Mouse (Mus musculus) forebrain, embryonic 14.5 days (tissue): Measurements from ENCODE around the gene Lrrfip1. TPM values are rescaled to one million over a fixed set of nuclear protein-coding genes. Genes with fewer than 3 reads are reported as not detected.

Experiments used
- ATAC-seq: fragments of 200-750 bp; cut with Nextera tagmentation; 2 replicates; pipeline ENCODE4 v1.8.0; 2017; ENCODE audit warnings: mild to moderate bottlenecking, moderate library complexity
- DNase-seq: peaks from one replicate; pipeline ENCODE4 v3.0.0-alpha.2; 2015; ENCODE audit warnings: low spot score
- H3K27ac ChIP-seq: fragments of 300-500 bp; sonication (generic); 2 replicates; pipeline ENCODE4 v1.5.1; 2014; ENCODE audit warnings: low read depth, mild to moderate bottlenecking, control low read depth, low read length, moderate library complexity
- H3K27me3 ChIP-seq: fragments of 300-500 bp; sonication (generic); replicated peaks from 2 replicates; pipeline ENCODE4 v1.6.1; 2014; ENCODE audit warnings: low read length, control low read depth, mixed read lengths; ENCODE audit not compliant: control insufficient read depth, insufficient read depth
- H3K36me3 ChIP-seq: fragments of 300-500 bp; sonication (generic); 2 replicates; pipeline ENCODE4 v1.6.1; 2014; ENCODE audit warnings: low read length, control low read depth; ENCODE audit not compliant: control insufficient read depth, insufficient read depth
- H3K4me1 ChIP-seq: fragments of 300-500 bp; sonication (generic); 2 replicates; pipeline ENCODE4 v1.6.1; 2014; ENCODE audit warnings: antibody characterized with exemption, low read length, control low read depth; ENCODE audit not compliant: control insufficient read depth, insufficient read depth
- H3K4me2 ChIP-seq: fragments of 300-500 bp; sonication (generic); 2 replicates; pipeline ENCODE4 v1.6.1; 2014; ENCODE audit warnings: mild to moderate bottlenecking, control low read depth, low read length
- H3K4me3 ChIP-seq: fragments of 300-500 bp; sonication (generic); 2 replicates; pipeline ENCODE4 v1.5.1; 2014; ENCODE audit warnings: low read depth, low read length, control low read depth
- H3K9ac ChIP-seq: fragments of 300-500 bp; sonication (generic); 2 replicates; pipeline ENCODE4 v1.6.1; 2014; ENCODE audit warnings: mild to moderate bottlenecking, low read length, control low read depth, moderate library complexity
- H3K9me3 ChIP-seq: fragments of 300-500 bp; sonication (generic); replicated peaks from 2 replicates; pipeline ENCODE4 v1.6.1; 2016; ENCODE audit warnings: low read length, control low read depth, mixed read lengths; ENCODE audit not compliant: control insufficient read depth
- WGBS: fragments of 180-500 bp; shearing (Covaris S2); extraction: QIAGEN DNeasy Blood & Tissue Kit; methylation state at CpG from one replicate; pipeline ENCODE4 v1.1.7; 2014; 5-methylcytosine and 5-hydroxymethylcytosine counted together
- polyA plus RNA-seq: library from polyadenylated mRNA; unstranded; fragments of >200 nt; fragmentation: Nextera tagmentation; extraction: Ambion mirVana; gene quantifications from 2 replicates; pipeline ENCODE4 v1.2.1, GENCODE M21; 2014

Lrrfip1 gene
- polyA plus RNA-seq, 1 experiment from 2014 or later: 27.2 TPM

DNA sequence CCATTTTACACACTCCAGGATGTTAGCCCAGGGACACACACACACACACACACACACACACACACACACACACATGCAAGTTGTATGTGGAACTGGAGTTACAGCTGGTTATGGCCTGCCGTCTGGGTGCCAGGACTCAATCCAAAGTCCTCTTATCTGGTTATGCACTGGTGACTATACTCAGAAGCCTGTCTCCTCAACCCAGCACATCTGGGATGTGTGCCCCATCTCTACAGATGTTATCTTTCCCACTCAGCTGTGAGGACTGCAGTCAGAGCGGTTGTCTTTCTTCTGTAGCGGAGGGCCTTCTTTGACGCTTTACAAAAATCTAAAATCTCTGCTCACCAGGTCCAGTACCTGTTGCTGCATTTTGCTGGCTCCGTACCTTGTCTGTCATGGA lies 176.3 kb downstream of the Lrrfip1 start:
- Histone ChIP-seq H3K27me3 (no peaks in the 10 kb centered on the region), H3K36me3 (no peaks in the 10 kb centered on the region), H3K4me1 (no peaks in the 10 kb centered on the region; the same call in 1 of the 2 replicates), H3K9ac (no peak overlapping the region), H3K27ac (no peak overlapping the region), H3K4me3 (no peak overlapping the region), H3K4me2 (no peak overlapping the region), H3K9me3 (no peaks in the 10 kb centered on the region)
- ATAC-seq (no peak), DNase-seq (no peak)
- 96% methylated on average over 5 of the region's 5 CpGs for WGBS

DNA sequence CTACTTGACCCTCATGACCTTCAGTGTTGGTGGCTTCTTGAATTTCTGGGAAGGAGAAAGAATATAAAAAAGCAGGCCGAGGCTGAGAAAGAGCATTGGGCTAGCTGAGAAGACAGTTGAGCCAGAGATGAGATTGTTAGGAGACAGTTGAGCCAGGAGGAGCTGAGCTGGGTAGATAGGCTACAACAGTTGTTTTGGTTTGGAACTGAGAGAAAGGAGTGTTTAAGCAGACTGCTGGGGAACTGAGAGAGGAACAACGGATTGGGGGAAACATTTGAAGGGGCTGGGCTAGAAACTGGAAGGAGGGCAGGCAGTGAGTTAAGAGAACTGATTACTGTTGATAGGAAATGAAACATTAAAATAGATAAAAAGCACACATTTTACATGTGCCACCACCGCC lies 177.5 kb downstream of the Lrrfip1 start:
- WGBS: 72% methylated on average over 3 of the region's 3 CpGs
- DNase-seq (no peak), ATAC-seq (no peak)
- no peak overlapping the region for H3K9ac ChIP-seq
- peaks cover 5% of the 10 kb centered on the region for H3K27me3 ChIP-seq
- H3K4me2 ChIP-seq: no peak overlapping the region
- H3K27ac ChIP-seq: no peak overlapping the region
- peaks cover 5% of the 10 kb centered on the region for H3K4me1 ChIP-seq
- no peak overlapping the region for H3K4me3 ChIP-seq
- no peaks in the 10 kb centered on the region for H3K9me3 ChIP-seq
- no peaks in the 10 kb centered on the region for H3K36me3 ChIP-seq

DNA sequence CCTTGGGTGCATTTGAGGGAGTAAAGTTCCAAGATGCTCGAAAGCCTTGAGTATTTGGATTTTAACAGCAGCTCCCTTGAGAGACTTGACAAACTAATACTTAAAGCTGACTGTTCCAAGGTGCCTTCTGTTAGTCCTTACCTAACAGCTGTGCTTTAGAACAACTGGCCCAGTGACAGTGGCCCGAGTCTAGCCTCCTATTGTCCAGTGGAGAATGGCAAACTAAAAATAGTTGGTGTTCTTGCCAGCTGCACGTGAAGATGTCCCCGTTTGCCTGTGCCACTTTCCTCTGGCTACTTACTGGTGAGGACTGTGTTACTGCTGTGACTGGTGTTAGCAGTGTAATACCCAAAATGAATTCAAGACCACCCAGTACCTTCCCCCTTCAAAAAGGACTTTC lies 178.3 kb downstream of the Lrrfip1 start:
- Histone ChIP-seq H3K27me3 (peaks cover 5% of the 10 kb centered on the region), H3K9ac (no peak overlapping the region), H3K4me1 (peaks cover 5% of the 10 kb centered on the region), H3K4me3 (no peak overlapping the region), H3K4me2 (no peak overlapping the region), H3K9me3 (no peaks in the 10 kb centered on the region), H3K36me3 (no peaks in the 10 kb centered on the region), H3K27ac (no peak overlapping the region)
- DNase-seq (no peak), ATAC-seq (no peak)
- 79% methylated on average over 4 of the region's 4 CpGs for WGBS

Other genes starting within 250 kb of the Lrrfip1 start
- 2.9 and 5.5 TPM in 2 replicates for gene Col6a3, start 154.8 kb upstream of the Lrrfip1 start, polyA plus RNA-seq
- 0.05 and 0.38 TPM in 2 replicates for gene Mlph, start 83.7 kb upstream of the Lrrfip1 start, polyA plus RNA-seq
- not detected in 2 replicates for gene Prlh, start 45.6 kb upstream of the Lrrfip1 start, polyA plus RNA-seq
- 0.11 and 0.36 TPM in 2 replicates for gene Rab17, start 29.1 kb upstream of the Lrrfip1 start, polyA plus RNA-seq
- 0.15 and 0.17 TPM in 2 replicates for gene Rbm44, start 146.4 kb downstream of the Lrrfip1 start, polyA plus RNA-seq
- gene Ramp1, start 181.1 kb downstream of the Lrrfip1 start, polyA plus RNA-seq: 2.6 and 3.0 TPM in 2 replicates